Mouse (Mus musculus) large intestine, adult 2 months (tissue): ENCODE data around the gene Nudt14. TPM values are rescaled to one million over a fixed set of nuclear protein-coding genes. Genes with fewer than 3 reads are reported as not detected.

ENCODE experiments used
- polyA plus RNA-seq: library from polyadenylated mRNA; depleted of rRNA; stranded (reverse); fragments of >200 nt; gene quantifications from 2 replicates; pipeline ENCODE4 v1.2.3, GENCODE M21; 2012; rRNA removed

The Nudt14 gene
- polyA plus RNA-seq, 1 experiment = 55.7 TPM

Other genes starting within 250 kb of the Nudt14 start
- gene Cep170b, start 221.7 kb downstream of the Nudt14 start, polyA plus RNA-seq = 53.2 and 63.1 TPM in 2 replicates
- gene Pld4, start 181.5 kb downstream of the Nudt14 start, polyA plus RNA-seq = 39.4 and 46.9 TPM in 2 replicates
- 1.4 and 1.6 TPM in 2 replicates for gene Ahnak2, start 139.5 kb downstream of the Nudt14 start, polyA plus RNA-seq
- 1.8 and 2.2 TPM in 2 replicates for gene Clba1, start 133.2 kb downstream of the Nudt14 start, polyA plus RNA-seq
- gene Cdca4, start 112.7 kb downstream of the Nudt14 start, polyA plus RNA-seq = 25.2 and 26.2 TPM in 2 replicates
- 6.2 and 8.6 TPM in 2 replicates for gene Gpr132, start 73.9 kb downstream of the Nudt14 start, polyA plus RNA-seq
- 4.6 and 6.0 TPM in 2 replicates for gene Jag2, start 12.3 kb downstream of the Nudt14 start, polyA plus RNA-seq
- gene Btbd6, start 34.4 kb upstream of the Nudt14 start, polyA plus RNA-seq = 29.5 and 33.9 TPM in 2 replicates
- 23.4 and 41.5 TPM in 2 replicates for gene Brf1, start 58.6 kb upstream of the Nudt14 start, polyA plus RNA-seq
- 19.3 and 26.8 TPM in 2 replicates for gene Pacs2, start 72.4 kb upstream of the Nudt14 start, polyA plus RNA-seq
- gene Tex22, start 132.4 kb upstream of the Nudt14 start, polyA plus RNA-seq = 0.14 and 0.29 TPM in 2 replicates
- gene Mta1, start 156.2 kb upstream of the Nudt14 start, polyA plus RNA-seq = 26.5 and 35.5 TPM in 2 replicates
- gene Crip2, start 198.1 kb upstream of the Nudt14 start, polyA plus RNA-seq = 81.7 and 87.2 TPM in 2 replicates
- 11,187 and 15,272 TPM in 2 replicates for gene Crip1, start 204.2 kb upstream of the Nudt14 start, polyA plus RNA-seq
- gene Tedc1, start 214.3 kb upstream of the Nudt14 start, polyA plus RNA-seq = 17.6 and 25.5 TPM in 2 replicates
- 0.88 and 1.3 TPM in 2 replicates for gene Tmem121, start 243.8 kb upstream of the Nudt14 start, polyA plus RNA-seq